Mouse (Mus musculus) CH12.LX (cell line): ENCODE measurements around the gene Ccl7. TPM values are rescaled to one million over a fixed set of nuclear protein-coding genes. Genes with fewer than 3 reads are reported as not detected.

Source experiments
- DNase-seq: peaks from one replicate; pipeline ENCODE4 v3.0.0-alpha.2; 2013; ENCODE audit errors: extremely low read depth
- H3K27ac ChIP-seq: 2 replicates; pipeline ENCODE4 v1.5.1; 2012; ENCODE audit warnings: low read depth, mild to moderate bottlenecking, control low read depth, moderate library complexity; ENCODE audit not compliant: insufficient read depth
- H3K27me3 ChIP-seq: replicated peaks from 2 replicates; pipeline ENCODE3; 2012; ENCODE audit warnings: inconsistent platforms
- H3K36me3 ChIP-seq, 2 experiments: replicated peaks in 1 of 2; 2 replicates each; pipeline versions ENCODE3 to v1.6.1; 2012; ENCODE audit warnings: inconsistent platforms in 1 of 2, low read length in 1 of 2, mild to moderate bottlenecking in 1 of 2, mixed read lengths in 1 of 2, moderate library complexity in 1 of 2; ENCODE audit not compliant: control insufficient read depth in 1 of 2, insufficient read depth in 1 of 2
- H3K4me1 ChIP-seq, 2 experiments: 2 replicates each; pipeline ENCODE4 v1.6.1; 2012; ENCODE audit warnings: inconsistent platforms in 1 of 2, moderate library complexity in 1 of 2; ENCODE audit not compliant: insufficient read depth in 2 of 2, control insufficient read depth in 1 of 2
- H3K4me2 ChIP-seq: 2 replicates; pipeline ENCODE4 v1.6.1; 2012; ENCODE audit warnings: low read depth, mild to moderate bottlenecking, control low read depth; ENCODE audit not compliant: poor library complexity, insufficient read depth, severe bottlenecking
- H3K4me3 ChIP-seq, 3 experiments: fragments of 150-350 bp in 1 of 3; sonication (generic) in 1 of 3; replicated peaks in 1 of 3; 2 replicates each; pipeline versions ENCODE3 to v1.5.1; 2011 to 2012; ENCODE audit warnings: low read depth in 2 of 3, low read length in 2 of 3, mild to moderate bottlenecking in 2 of 3, moderate library complexity in 2 of 3, control low read depth in 1 of 3, improper control_type of control experiment in 1 of 3, inconsistent platforms in 1 of 3, mixed read lengths in 1 of 3; ENCODE audit not compliant: poor library complexity in 1 of 3
- H3K79me2 ChIP-seq: replicated peaks from 2 replicates; pipeline ENCODE4 v1.6.1; 2012; ENCODE audit warnings: mild to moderate bottlenecking, moderate library complexity; ENCODE audit not compliant: control insufficient read depth, poor library complexity, insufficient read depth, severe bottlenecking; ENCODE audit errors: extremely low read depth
- H3K9ac ChIP-seq: 2 replicates; pipeline ENCODE4 v1.6.1; 2012; ENCODE audit warnings: low read depth, mild to moderate bottlenecking, control low read depth, moderate library complexity; ENCODE audit not compliant: insufficient read depth
- H3K9me3 ChIP-seq: replicated peaks from 2 replicates; pipeline ENCODE3; 2012; ENCODE audit warnings: low read length, inconsistent platforms, mixed read lengths
- CHD2 ChIP-seq: IDR thresholded peaks from 2 replicates; pipeline ENCODE4 v1.6.1; 2011; ENCODE audit warnings: low read length, improper control_type of control experiment
- E2F4 ChIP-seq: IDR thresholded peaks from 2 replicates; pipeline ENCODE4 v1.6.1; 2011; ENCODE audit warnings: low read depth, low read length, improper control_type of control experiment; ENCODE audit not compliant: insufficient replicate concordance
- ELF1 ChIP-seq: IDR thresholded peaks from 2 replicates; pipeline ENCODE4 v1.6.1; 2014; ENCODE audit warnings: low read depth, mild to moderate bottlenecking, inconsistent platforms, low read length, improper control_type of control experiment
- EP300 ChIP-seq: IDR thresholded peaks from 2 replicates; pipeline ENCODE4 v1.6.1; 2011; ENCODE audit warnings: low read length, improper control_type of control experiment
- ETS1 ChIP-seq: conservative IDR thresholded peaks from 2 replicates; pipeline ENCODE4 v1.6.1; 2012; ENCODE audit warnings: low read depth, mild to moderate bottlenecking, inconsistent platforms, low read length, improper control_type of control experiment, moderate library complexity
- HCFC1 ChIP-seq: IDR thresholded peaks from 2 replicates; pipeline ENCODE4 v1.6.1; 2012; ENCODE audit warnings: low read depth, mild to moderate bottlenecking, inconsistent platforms, low read length, improper control_type of control experiment
- JUN ChIP-seq: IDR thresholded peaks from 2 replicates; pipeline ENCODE4 v1.6.1; 2011; ENCODE audit warnings: low read depth, mild to moderate bottlenecking, low read length, improper control_type of control experiment, moderate library complexity; ENCODE audit not compliant: insufficient read depth
- JUND ChIP-seq: conservative IDR thresholded peaks from 2 replicates; pipeline ENCODE4 v1.6.1; 2011; ENCODE audit warnings: low read depth, low read length, improper control_type of control experiment
- KAT2A ChIP-seq: IDR thresholded peaks from 2 replicates; pipeline ENCODE4 v1.6.1; 2012; ENCODE audit warnings: low read length, improper control_type of control experiment, inconsistent platforms; ENCODE audit not compliant: insufficient replicate concordance
- MAFK ChIP-seq: IDR thresholded peaks from 2 replicates; pipeline ENCODE4 v1.6.1; 2011; ENCODE audit warnings: low read length, improper control_type of control experiment; ENCODE audit not compliant: insufficient replicate concordance
- MAX ChIP-seq: IDR thresholded peaks from 2 replicates; pipeline ENCODE4 v1.6.1; 2011; ENCODE audit warnings: low read length, improper control_type of control experiment
- MXI1 ChIP-seq: IDR thresholded peaks from 2 replicates; pipeline ENCODE4 v1.6.1; 2011; ENCODE audit warnings: mild to moderate bottlenecking, low read depth, low read length, improper control_type of control experiment
- MYC ChIP-seq: IDR thresholded peaks from 2 replicates; pipeline ENCODE4 v1.6.1; 2011; ENCODE audit warnings: low read depth, mild to moderate bottlenecking, improper control_type of control experiment, low read length
- NELFE ChIP-seq: IDR thresholded peaks from 2 replicates; pipeline ENCODE4 v1.6.1; 2011; ENCODE audit warnings: low read depth, low read length, improper control_type of control experiment
- PAX5 ChIP-seq: IDR thresholded peaks from 2 replicates; pipeline ENCODE4 v1.6.1; 2012; ENCODE audit warnings: low read length, inconsistent platforms, mixed read lengths
- SIN3A ChIP-seq: IDR thresholded peaks from 2 replicates; pipeline ENCODE4 v1.6.1; 2012; ENCODE audit warnings: low read length, improper control_type of control experiment, inconsistent platforms
- TBP ChIP-seq: conservative IDR thresholded peaks from 2 replicates; pipeline ENCODE4 v1.6.1; 2011; ENCODE audit warnings: low read depth, low read length, improper control_type of control experiment
- TCF12 ChIP-seq: IDR thresholded peaks from 2 replicates; pipeline ENCODE4 v1.6.1; 2014; ENCODE audit warnings: low read depth, mild to moderate bottlenecking, inconsistent platforms, low read length, improper control_type of control experiment
- UBTF ChIP-seq: IDR thresholded peaks from 2 replicates; pipeline ENCODE4 v1.6.1; 2012; ENCODE audit warnings: low read depth, mild to moderate bottlenecking, inconsistent platforms, low read length, improper control_type of control experiment, moderate library complexity
- USF1 ChIP-seq: IDR thresholded peaks from 2 replicates; pipeline ENCODE4 v1.6.1; 2014; ENCODE audit warnings: low read depth, mild to moderate bottlenecking, inconsistent platforms, low read length, improper control_type of control experiment
- ZKSCAN1 ChIP-seq: IDR thresholded peaks from 2 replicates; pipeline ENCODE4 v1.6.1; 2012; ENCODE audit warnings: low read depth, inconsistent platforms, low read length, improper control_type of control experiment, borderline replicate concordance
- ZNF384 ChIP-seq: IDR thresholded peaks from 2 replicates; pipeline ENCODE4 v1.6.1; 2012; ENCODE audit warnings: low read depth, low read length, improper control_type of control experiment, inconsistent platforms
- dilution Hi-C: fragments of 300-500 bp; cut with MboI; formaldehyde crosslinking; loops from 2 replicates; pipeline ENCODE4 v1.14.3; 2020; ENCODE audit warnings: low sequenced_read_pairs; ENCODE audit not compliant: extremely low pct_unique_long_range_greater_than_20kb, extremely low pct_ligation_motif_present
- in situ Hi-C: fragments of 300-500 bp; cut with MboI; formaldehyde crosslinking; loops from 3 replicates; pipeline ENCODE4 v1.14.3; 2019; ENCODE audit warnings: low sequenced_read_pairs, low pct_ligation_motif_present, low pct_unique_long_range_greater_than_20kb, mixed read lengths
- polyA plus RNA-seq: library from polyadenylated mRNA; unstranded; fragments of >175 nt; gene quantifications from 2 replicates; pipeline ENCODE4 v1.2.1, GENCODE M21; 2012; ENCODE audit warnings: low read depth; ENCODE audit not compliant: insufficient read length
- total RNA-seq, 2 experiments: library from RNA; depleted of rRNA; stranded (reverse); fragments of 300-350 nt in 1 of 2; fragments of >200 nt in 1 of 2; gene quantifications; 2 replicates each; pipeline ENCODE4 v1.2.3; 2012 to 2014

Ccl7 gene
- total and polyA plus RNA-seq, 3 experiments: not detected

DNA sequence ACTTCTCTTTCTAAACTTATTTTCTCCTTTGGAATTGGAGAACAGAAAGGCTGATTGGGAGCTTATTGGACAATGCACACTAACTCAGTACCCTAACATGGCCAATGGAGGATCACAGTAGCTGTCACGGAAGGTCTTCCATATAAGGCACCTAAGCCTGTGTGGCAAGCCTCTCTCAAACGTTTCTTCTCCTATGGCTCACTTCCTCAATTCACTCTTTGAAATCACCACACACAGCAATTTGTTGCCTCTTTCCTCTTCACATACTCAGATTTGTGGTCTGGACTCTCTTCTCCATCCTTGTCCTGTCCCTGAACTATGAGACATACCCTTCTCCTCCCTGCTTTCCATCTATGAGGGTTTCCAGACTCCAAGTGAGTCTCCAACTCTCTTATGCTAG is 40.7 kb upstream of the Ccl7 start:
- Histone ChIP-seq H3K4me1 (peaks cover 8 to 31% of the 10 kb centered on the region in 2 experiments; a peak in 3 of 4 replicates), H3K27me3 (peaks cover 13% of the 10 kb centered on the region), H3K9ac (no peak overlapping the region), H3K36me3 (no peaks in the 10 kb centered on the region), H3K9me3 (no peaks in the 10 kb centered on the region), H3K79me2 (no peaks in the 10 kb centered on the region), H3K4me3 (no peak overlapping the region), H3K27ac (no peak overlapping the region)
- in situ Hi-C loops: no loop called here
- DNase-seq: peak; percentile 48
- no peak for TF ChIP-seq MXI1
- no peak for TF ChIP-seq MAX
- TF ChIP-seq MYC: no peak
- no peak for TF ChIP-seq JUND
- TF ChIP-seq EP300: peak; percentile 50
- TF ChIP-seq, all 38 proteins: peak for 1
- dilution Hi-C loops: no loop called here
- no peak overlapping the region for H3K4me2 ChIP-seq

DNA sequence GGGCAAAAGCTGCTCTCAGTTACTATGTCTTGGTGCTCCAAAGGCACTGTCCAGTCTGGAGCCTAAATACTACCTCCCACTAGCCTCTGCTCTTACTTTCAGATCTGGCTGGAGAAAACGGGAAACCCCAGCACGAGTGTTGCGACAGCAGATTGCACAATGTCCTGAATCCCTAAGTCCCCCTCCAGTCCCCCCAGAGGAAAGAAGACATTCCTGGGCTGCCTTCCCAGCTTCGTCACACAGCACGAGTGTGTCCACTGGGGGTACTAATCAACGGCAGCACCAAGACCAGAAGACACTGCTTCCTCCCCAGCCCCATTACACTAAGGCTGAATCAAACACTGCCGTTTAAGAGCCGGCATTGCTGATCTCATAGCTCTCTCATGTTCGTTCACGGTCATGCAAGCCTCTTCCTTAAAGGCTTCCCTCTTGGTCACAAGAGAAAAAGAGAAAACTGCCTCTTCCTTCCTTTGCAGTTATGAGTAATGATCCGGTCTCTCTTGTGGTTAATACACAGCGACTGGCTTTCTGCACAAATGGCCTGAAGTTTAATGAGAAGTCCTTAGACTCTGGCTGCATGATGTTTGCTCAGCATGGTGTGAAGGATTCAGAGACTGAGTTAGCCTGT is 38.6 kb upstream of the Ccl7 start:
- Histone ChIP-seq H3K27me3 (peaks cover 14% of the 10 kb centered on the region), H3K9me3 (no peaks in the 10 kb centered on the region), H3K9ac (no peak overlapping the region)
- in situ Hi-C loops: no loop called here
- no peak for TF ChIP-seq MYC
- TF ChIP-seq SIN3A: no peak
- TF ChIP-seq EP300: no peak
- no peak for TF ChIP-seq HCFC1
- no peak for TF ChIP-seq ZKSCAN1
- TF ChIP-seq UBTF: no peak
- TF ChIP-seq JUND: no peak
- TF ChIP-seq, all 38 proteins: peak for 0
- Histone ChIP-seq H3K4me2 (peak overlapping the region; percentile 33; the same call in 1 of the 2 replicates), H3K4me1 (peaks cover 8 to 31% of the 10 kb centered on the region in 2 experiments; a peak in 3 of 4 replicates), H3K36me3 (no peaks in the 10 kb centered on the region), H3K4me3 (no peak overlapping the region), H3K79me2 (no peaks in the 10 kb centered on the region), H3K27ac (no peak overlapping the region)
- dilution Hi-C loops: no loop called here
- no peak for DNase-seq

DNA sequence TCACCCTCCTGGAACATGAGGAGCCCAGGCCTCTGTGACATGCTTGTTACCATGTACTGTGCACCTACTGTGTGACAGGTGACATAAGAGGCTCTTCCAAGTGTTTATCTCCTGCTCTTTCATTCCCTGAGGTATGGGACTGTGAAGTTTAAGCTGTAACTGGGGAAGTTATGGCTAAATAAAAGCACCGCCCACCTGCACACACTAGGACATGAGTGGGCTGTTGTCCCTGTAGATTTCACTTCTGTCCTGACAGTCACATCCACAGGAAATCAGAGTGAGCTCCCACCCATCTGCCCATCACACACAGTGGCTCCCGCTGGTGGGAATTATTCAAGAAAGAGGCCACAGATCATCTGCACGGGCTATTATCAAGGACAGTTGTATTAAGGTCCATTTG is 35.4 kb upstream of the Ccl7 start:
- Histone ChIP-seq H3K4me3 (no peak overlapping the region), H3K27ac (no peak overlapping the region), H3K9ac (no peak overlapping the region), H3K79me2 (no peaks in the 10 kb centered on the region), H3K4me2 (no peak overlapping the region), H3K36me3 (no peaks in the 10 kb centered on the region), H3K4me1 (peaks cover 4 to 24% of the 10 kb centered on the region in 2 experiments; a peak in 3 of 4 replicates), H3K9me3 (no peaks in the 10 kb centered on the region), H3K27me3 (peaks cover 14% of the 10 kb centered on the region)
- no peak for DNase-seq
- dilution Hi-C loops: no loop called here
- TF ChIP-seq NELFE (no peak), EP300 (no peak), ETS1 (no peak), JUND (no peak), MAFK (no peak), JUN (no peak), KAT2A (no peak), ZNF384 (no peak), CHD2 (no peak), PAX5 (no peak), TBP (no peak), TCF12 (no peak), E2F4 (no peak), USF1 (no peak), ELF1 (no peak)
- TF ChIP-seq, all 38 proteins: peak for 0
- in situ Hi-C loops: no loop called here
